Mouse (Mus musculus): ENCODE data around the gene Stard9.

- no peak for TF ChIP-seq EP300 (IDR thresholded peaks at IDR 0.05; ENCODE audit: low read depth)
- TF ChIP-seq CTCF (IDR thresholded peaks at IDR 0.05; ENCODE audit: low read depth): no peak
These were observed 25.8 kb downstream of the Stard9 start for GRCm38 (mm10) chr2:120654693-120655092.
